Mouse (Mus musculus) midbrain, embryonic 12.5 days (tissue): ENCODE measurements around the gene Btbd19. TPM values are rescaled to one million over a fixed set of nuclear protein-coding genes. Genes with fewer than 3 reads are reported as not detected.
A peak's percentile ranks its signal among the peaks of the same experiment; 100 is the strongest.

Experiments
- ATAC-seq: fragments of 200-750 bp; cut with Nextera tagmentation; 2 replicates; pipeline ENCODE4 v1.8.0; 2017; ENCODE audit warnings: low read depth, moderate TSS enrichment, moderate library complexity; ENCODE audit not compliant: low FRiP score
- H3K27ac ChIP-seq: fragments of 300-500 bp; sonication (generic); replicated peaks from 2 replicates; pipeline ENCODE4 v1.5.1; 2016; ENCODE audit warnings: mild to moderate bottlenecking
- H3K27me3 ChIP-seq: fragments of 300-500 bp; sonication (generic); 2 replicates; pipeline ENCODE4 v1.6.1; 2016; ENCODE audit warnings: mild to moderate bottlenecking
- H3K36me3 ChIP-seq: fragments of 300-500 bp; sonication (generic); 2 replicates; pipeline ENCODE4 v1.6.1; 2016
- H3K4me1 ChIP-seq: fragments of 300-500 bp; sonication (generic); 2 replicates; pipeline ENCODE4 v1.6.1; 2016
- H3K4me2 ChIP-seq: fragments of 300-500 bp; sonication (generic); replicated peaks from 2 replicates; pipeline ENCODE4 v1.6.1; 2016; ENCODE audit warnings: mild to moderate bottlenecking, moderate library complexity
- H3K4me3 ChIP-seq: fragments of 300-500 bp; sonication (generic); 2 replicates; pipeline ENCODE4 v1.5.1; 2016; ENCODE audit warnings: mild to moderate bottlenecking
- H3K9ac ChIP-seq: fragments of 300-500 bp; sonication (generic); replicated peaks from 2 replicates; pipeline ENCODE4 v1.6.1; 2016; ENCODE audit warnings: mild to moderate bottlenecking, moderate library complexity
- H3K9me3 ChIP-seq: fragments of 300-500 bp; sonication (generic); 2 replicates; pipeline ENCODE4 v1.6.1; 2016; ENCODE audit warnings: mild to moderate bottlenecking
- WGBS: fragments of 180-500 bp; shearing (Covaris S2); methylation state at CpG from one replicate; pipeline ENCODE4 v1.1.7; 2016; 5-methylcytosine and 5-hydroxymethylcytosine counted together
- polyA plus RNA-seq: library from polyadenylated mRNA; unstranded; fragments of >200 nt; fragmentation: Nextera tagmentation; extraction: Ambion mirVana; gene quantifications from 2 replicates; pipeline ENCODE4 v1.2.1, GENCODE M21; 2016

The Btbd19 gene
- polyA plus RNA-seq, 1 experiment from 2014 or later: 4.2 TPM

DNA sequence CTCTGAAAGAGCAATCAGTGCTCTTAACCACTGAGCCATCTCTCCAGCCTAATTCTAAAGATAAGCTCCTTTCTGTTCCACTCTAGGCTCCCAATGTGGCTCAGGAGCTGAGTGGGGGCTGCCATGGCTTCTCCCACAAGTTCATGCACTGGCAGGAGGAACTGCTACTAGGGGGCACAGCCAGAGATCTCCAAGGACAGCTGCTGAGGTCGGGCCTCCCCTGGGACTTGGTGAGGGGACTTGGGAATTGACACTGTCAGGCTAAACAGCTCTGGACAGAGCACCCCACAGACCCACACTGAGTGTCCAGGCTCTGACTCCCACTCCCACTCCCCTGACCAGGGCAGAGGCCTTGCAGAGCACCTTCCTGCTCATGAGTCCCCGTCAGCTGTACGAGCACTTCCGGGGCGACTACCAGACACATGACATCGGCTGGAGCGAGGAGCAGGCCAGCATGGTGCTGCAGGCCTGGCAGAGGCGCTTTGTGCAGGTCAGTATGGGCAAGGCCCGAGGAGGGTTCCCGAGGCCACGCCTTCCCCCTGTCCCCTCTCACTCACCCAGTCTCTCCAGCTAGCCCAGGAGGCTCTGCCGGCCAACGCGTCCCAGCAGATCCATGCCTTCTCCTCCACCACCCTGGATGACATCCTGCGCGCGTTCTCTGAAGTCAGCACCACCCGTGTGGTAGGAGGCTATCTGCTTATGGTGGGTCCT, 17.6 kb downstream of the Btbd19 start:
- Histone ChIP-seq H3K27me3 (peaks cover 6% of the 10 kb centered on the region; the same call in 1 of the 2 replicates), H3K4me1 (no peaks in the 10 kb centered on the region), H3K27ac (no peak overlapping the region), H3K9me3 (no peaks in the 10 kb centered on the region), H3K36me3 (peaks cover 32% of the 10 kb centered on the region), H3K4me2 (no peak overlapping the region), H3K9ac (no peak overlapping the region), H3K4me3 (no peak overlapping the region)
- 94% methylated on average over 18 of the region's 18 CpGs for WGBS
- ATAC-seq: no peak

DNA sequence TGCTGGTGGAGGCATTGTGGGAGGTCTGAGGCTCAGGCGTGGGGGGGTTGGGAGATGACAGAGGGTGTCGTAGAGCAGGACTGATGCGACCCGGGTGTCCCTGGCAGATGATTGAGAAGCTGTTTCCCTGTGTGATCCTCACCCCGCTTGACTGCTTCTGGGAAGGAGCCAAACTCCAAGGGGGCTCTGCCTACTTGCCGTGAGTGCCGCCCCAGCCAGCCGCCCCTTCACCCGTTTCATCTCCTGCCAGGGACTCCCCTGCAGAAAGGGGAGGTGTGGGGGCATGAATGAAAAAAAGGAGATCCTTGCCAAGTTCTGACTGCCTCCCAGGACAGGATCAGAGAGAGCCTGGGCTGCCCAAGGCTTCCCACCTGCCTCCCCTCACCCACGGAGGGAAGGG, 20.4 kb downstream of the Btbd19 start:
- Histone ChIP-seq H3K9ac (no peak overlapping the region), H3K4me3 (no peak overlapping the region), H3K4me1 (no peaks in the 10 kb centered on the region), H3K27ac (no peak overlapping the region), H3K27me3 (peaks cover 13% of the 10 kb centered on the region), H3K9me3 (no peaks in the 10 kb centered on the region), H3K36me3 (peaks cover 16% of the 10 kb centered on the region), H3K4me2 (no peak overlapping the region)
- WGBS: 72% methylated on average over 10 of the region's 10 CpGs
- ATAC-seq: no peak

DNA sequence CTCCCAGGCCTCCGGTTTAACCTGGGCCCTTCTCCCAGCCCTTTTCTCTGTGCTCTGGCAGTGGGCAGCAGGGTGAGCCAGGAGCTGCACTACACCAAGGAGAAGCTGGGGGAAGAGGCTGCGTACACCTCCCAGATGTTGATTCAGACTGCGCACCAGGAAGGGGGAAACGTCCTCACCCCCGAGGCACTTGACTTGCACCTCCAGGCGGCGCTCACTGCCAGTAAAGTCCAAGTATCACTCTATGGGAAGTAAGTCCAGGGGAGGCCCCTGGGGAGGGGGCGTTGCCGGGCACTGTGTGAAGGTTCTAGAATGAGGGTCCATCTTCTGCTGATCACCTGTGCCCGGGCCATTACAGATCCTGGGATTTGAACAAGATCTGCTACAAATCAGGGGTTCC, 20.9 kb downstream of the Btbd19 start:
- no peak overlapping the region for H3K4me3 ChIP-seq
- peaks cover 18% of the 10 kb centered on the region; the same call in 1 of the 2 replicates for H3K27me3 ChIP-seq
- no peak overlapping the region for H3K27ac ChIP-seq
- no peak for ATAC-seq
- H3K9me3 ChIP-seq: no peaks in the 10 kb centered on the region
- H3K36me3 ChIP-seq: peaks cover 12% of the 10 kb centered on the region
- H3K4me1 ChIP-seq: no peaks in the 10 kb centered on the region
- WGBS: 75% methylated on average over 10 of the region's 10 CpGs
- H3K4me2 ChIP-seq: no peak overlapping the region
- no peak overlapping the region for H3K9ac ChIP-seq

DNA sequence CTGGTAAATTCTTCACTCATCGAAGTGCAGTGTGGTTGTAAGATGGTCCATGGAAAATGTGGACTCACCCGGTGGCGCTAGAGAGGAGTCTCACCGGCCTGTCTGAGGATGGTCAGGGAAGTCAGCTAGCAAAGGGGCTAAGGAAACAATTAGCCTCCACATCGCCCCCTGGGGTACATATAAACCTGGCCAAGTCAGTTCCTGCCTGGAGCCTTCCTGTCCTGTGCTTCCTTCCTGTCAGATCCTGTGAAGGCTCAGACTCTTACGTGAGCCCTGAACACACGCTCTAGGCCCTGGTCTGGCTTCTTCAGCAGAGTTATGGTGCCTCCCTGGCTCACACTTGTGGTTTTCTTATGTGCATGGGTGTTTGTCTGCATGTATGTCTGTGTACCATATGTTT, 24.3 kb downstream of the Btbd19 start:
- no peaks in the 10 kb centered on the region for H3K36me3 ChIP-seq

GRCm38 (mm10) chr4:117100036-117100435, 25.5 kb downstream of the Btbd19 start:
- no peak overlapping the region for H3K4me3 ChIP-seq
- H3K4me1 ChIP-seq: peaks cover 34% of the 10 kb centered on the region
- peaks cover 57% of the 10 kb centered on the region for H3K27me3 ChIP-seq
- no peak overlapping the region for H3K27ac ChIP-seq
- WGBS: 63% methylated on average over 4 of the region's 4 CpGs
- H3K36me3 ChIP-seq: no peaks in the 10 kb centered on the region
- no peak overlapping the region for H3K4me2 ChIP-seq
- H3K9ac ChIP-seq: no peak overlapping the region
- no peaks in the 10 kb centered on the region for H3K9me3 ChIP-seq
- ATAC-seq: no peak

More for the DNA sequence above, 24.3 kb downstream of the Btbd19 start:
- H3K9me3 ChIP-seq: no peaks in the 10 kb centered on the region
- 49% methylated on average over 7 of the region's 7 CpGs for WGBS
- H3K4me2 ChIP-seq: no peak overlapping the region
- no peak overlapping the region for H3K9ac ChIP-seq
- ATAC-seq: no peak
- no peak overlapping the region for H3K27ac ChIP-seq
- H3K4me1 ChIP-seq: peaks cover 24% of the 10 kb centered on the region
- H3K4me3 ChIP-seq: no peak overlapping the region
- peaks cover 45% of the 10 kb centered on the region for H3K27me3 ChIP-seq

DNA sequence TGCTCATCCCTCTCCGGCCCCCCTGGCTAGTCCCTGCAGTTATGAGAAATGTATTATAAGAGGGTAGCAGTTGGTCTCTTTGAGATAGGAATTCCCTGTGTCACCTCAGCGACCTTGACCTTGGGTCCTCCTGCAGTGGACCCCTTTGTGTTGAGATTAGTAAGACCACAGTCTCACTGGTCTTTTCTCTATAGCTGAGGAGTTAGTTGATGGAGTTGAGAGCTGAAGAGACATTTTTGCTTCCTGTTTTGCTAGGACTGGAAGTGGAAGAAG, 26.8 kb downstream of the Btbd19 start:
- Histone ChIP-seq H3K4me2 (peak overlapping the region; percentile 91; the same call in 1 of the 2 replicates), H3K9me3 (no peaks in the 10 kb centered on the region), H3K27ac (no peak overlapping the region), H3K27me3 (peaks cover 63% of the 10 kb centered on the region), H3K36me3 (no peaks in the 10 kb centered on the region), H3K9ac (no peak overlapping the region), H3K4me3 (no peak overlapping the region), H3K4me1 (peaks cover 34% of the 10 kb centered on the region)
- no peak for ATAC-seq
- 43% methylated on average over 2 of the region's 2 CpGs for WGBS

DNA sequence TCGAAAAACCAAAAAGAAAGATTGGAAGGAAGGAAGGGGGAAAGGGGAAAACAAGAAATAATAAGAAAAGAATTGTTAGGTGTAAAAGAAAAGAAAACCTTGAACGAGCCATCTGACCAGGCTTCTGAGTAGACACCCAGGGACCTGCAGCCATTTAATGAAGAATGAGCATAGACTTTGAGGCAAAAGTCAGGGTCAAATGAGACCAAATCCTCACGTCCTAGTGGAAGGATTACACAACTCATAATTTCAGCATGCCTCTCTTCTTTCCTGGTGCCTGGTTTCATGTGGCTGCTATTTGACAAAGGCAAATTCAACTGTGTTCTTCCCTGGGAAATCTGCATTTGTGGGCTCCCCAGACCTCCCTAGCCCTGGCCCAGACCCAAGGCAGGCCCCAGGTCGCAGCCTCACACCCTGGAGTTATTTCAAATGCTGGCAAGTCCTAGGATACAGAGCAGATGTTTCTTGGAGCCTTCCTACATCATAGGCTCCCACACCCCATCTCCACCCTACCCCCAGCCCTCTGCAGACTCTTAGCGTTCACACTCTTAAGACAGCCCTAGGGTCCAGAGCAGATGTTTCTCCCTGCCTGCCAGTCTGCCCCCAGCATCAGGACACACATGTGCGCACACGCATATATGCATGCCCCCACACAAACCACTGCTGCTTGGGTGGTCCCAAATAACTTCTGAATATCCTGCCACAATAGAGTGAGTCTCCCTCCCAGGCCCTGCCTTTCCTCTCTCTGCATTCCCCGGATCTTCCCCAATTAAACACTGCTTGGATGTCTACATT, 27.4 kb downstream of the Btbd19 start:
- peak overlapping the region; percentile 57; the same call in 1 of the 2 replicates for H3K4me3 ChIP-seq
- H3K27ac ChIP-seq: no peak overlapping the region
- H3K9me3 ChIP-seq: no peaks in the 10 kb centered on the region
- WGBS: 40% methylated on average over 8 of the region's 8 CpGs
- H3K4me2 ChIP-seq: peak overlapping the region; percentile 91
- no peak overlapping the region for H3K9ac ChIP-seq
- peaks cover 34% of the 10 kb centered on the region for H3K4me1 ChIP-seq
- no peaks in the 10 kb centered on the region for H3K36me3 ChIP-seq
- peaks cover 63% of the 10 kb centered on the region for H3K27me3 ChIP-seq
- ATAC-seq: no peak

- Histone ChIP-seq H3K4me2 (peak overlapping the region; percentile 91), H3K4me1 (peaks cover 34% of the 10 kb centered on the region), H3K9ac (peak overlapping the region; percentile 65), H3K27me3 (peaks cover 67% of the 10 kb centered on the region), H3K27ac (peak overlapping the region; percentile 72), H3K36me3 (no peaks in the 10 kb centered on the region), H3K9me3 (no peaks in the 10 kb centered on the region), H3K4me3 (peak overlapping the region; percentile 57)
- 10% methylated on average over 5 of the region's 5 CpGs for WGBS
- no peak for ATAC-seq
These were observed 28.9 kb downstream of the Btbd19 start for GRCm38 (mm10) chr4:117096666-117097065.

- H3K27ac ChIP-seq: peak within 1 kb of the TSS; percentile 72
These were observed 29.7 kb downstream of the Btbd19 start, which contains the start of gene Ptch2 for GRCm38 (mm10) chr4:117095551-117096452. Ptch2 (plus strand) TSS chr4:117096075.

DNA sequence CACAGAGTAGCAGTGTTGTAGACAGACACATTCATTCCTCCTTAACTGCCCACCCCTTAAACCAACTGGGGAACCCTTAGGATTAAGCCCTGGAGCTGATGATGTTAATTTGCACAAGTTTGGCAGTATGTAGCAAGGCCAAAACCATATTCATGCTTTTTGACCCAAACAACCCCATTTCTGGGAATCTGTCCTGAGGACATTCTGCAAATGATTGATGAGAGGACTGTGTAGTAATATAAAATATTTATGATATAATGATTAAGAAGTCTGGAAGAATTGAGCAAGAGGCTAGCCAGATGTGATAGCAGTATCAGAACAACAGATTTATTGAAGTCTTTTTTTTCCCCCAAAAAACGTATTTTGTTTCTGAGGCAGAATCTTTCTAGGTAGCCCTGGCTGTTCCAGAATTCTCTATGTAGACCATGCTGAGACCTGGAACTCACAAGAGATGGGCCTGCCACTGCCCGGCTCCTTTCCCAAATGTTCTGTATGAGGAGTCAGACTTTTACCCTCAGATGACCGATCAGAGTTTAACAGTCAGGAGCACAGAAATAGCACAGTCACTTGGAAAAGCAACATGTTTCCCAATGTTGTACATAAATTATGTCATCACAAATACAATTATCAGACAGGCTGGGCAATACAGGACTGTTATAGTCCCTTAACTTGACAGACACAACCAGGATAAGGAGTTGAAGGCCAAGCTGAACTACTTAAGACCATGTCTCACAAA, 30.7 kb downstream of the Btbd19 start:
- H3K4me1 ChIP-seq: peaks cover 34% of the 10 kb centered on the region
- no peak overlapping the region for H3K4me2 ChIP-seq
- 74% methylated on average over 3 of the region's 3 CpGs for WGBS
- H3K9me3 ChIP-seq: no peaks in the 10 kb centered on the region
- H3K4me3 ChIP-seq: no peak overlapping the region
- no peak overlapping the region for H3K9ac ChIP-seq
- no peaks in the 10 kb centered on the region for H3K36me3 ChIP-seq
- no peak for ATAC-seq
- H3K27me3 ChIP-seq: peaks cover 56% of the 10 kb centered on the region
- no peak overlapping the region for H3K27ac ChIP-seq

More at GRCm38 (mm10) chr4:117095551-117096452, 29.7 kb downstream of the Btbd19 start, which contains the start of gene Ptch2:
- peaks cover 66% of the 10 kb centered on the region for H3K27me3 ChIP-seq
- peaks cover 34% of the 10 kb centered on the region for H3K4me1 ChIP-seq
- H3K4me2 ChIP-seq: peak within 1 kb of the TSS; percentile 91
- no peaks in the 10 kb centered on the region for H3K36me3 ChIP-seq
- peak; percentile 81 for ATAC-seq
- H3K4me3 ChIP-seq: peak within 1 kb of the TSS; percentile 57
- under 1% methylated on average over 50 of the region's 50 CpGs for WGBS
- peak within 1 kb of the TSS; percentile 65 for H3K9ac ChIP-seq
- no peaks in the 10 kb centered on the region for H3K9me3 ChIP-seq

GRCm38 (mm10) chr4:117090586-117090985, 34.9 kb downstream of the Btbd19 start:
- H3K9ac ChIP-seq: no peak overlapping the region
- H3K4me3 ChIP-seq: no peak overlapping the region
- 86% methylated on average over 7 of the region's 7 CpGs for WGBS
- no peak overlapping the region for H3K27ac ChIP-seq
- peaks cover 7% of the 10 kb centered on the region; the same call in 1 of the 2 replicates for H3K36me3 ChIP-seq
- H3K9me3 ChIP-seq: no peaks in the 10 kb centered on the region
- no peak overlapping the region for H3K4me2 ChIP-seq
- H3K27me3 ChIP-seq: peaks cover 21% of the 10 kb centered on the region
- peaks cover 4% of the 10 kb centered on the region; the same call in 1 of the 2 replicates for H3K4me1 ChIP-seq
- ATAC-seq: no peak
